Mouse (Mus musculus) erythroblast, embryonic 14.5 days (primary cell): ENCODE results near the gene Zfp275.

ENCODE experiments used
- GATA1 ChIP-seq: IDR thresholded peaks from 2 replicates; pipeline ENCODE4 v1.6.1; 2012; ENCODE audit warnings: low read length, inconsistent platforms, mixed read lengths
- TAL1 ChIP-seq: IDR thresholded peaks from 3 replicates; pipeline ENCODE4 v1.6.1; 2012; ENCODE audit warnings: low read length, inconsistent platforms, mixed read lengths

GRCm38 (mm10) chrX:73342483-73342895, at the start of gene Zfp275:
- TF ChIP-seq GATA1 (no peak), TAL1 (no peak)
